Mouse (Mus musculus) midbrain, postnatal 0 days (tissue): ENCODE results near the gene Zfp658. TPM values are rescaled to one million over a fixed set of nuclear protein-coding genes. Genes with fewer than 3 reads are reported as not detected.

Source experiments
- ATAC-seq: fragments of 200-750 bp; cut with Nextera tagmentation; 2 replicates; pipeline ENCODE4 v1.8.0; 2017; ENCODE audit warnings: moderate number of reproducible peaks, mild to moderate bottlenecking, moderate TSS enrichment, moderate library complexity; ENCODE audit not compliant: low FRiP score
- DNase-seq: peaks from one replicate; pipeline ENCODE4 v3.0.0-alpha.2; 2015; ENCODE audit warnings: low spot score
- H3K27ac ChIP-seq: fragments of 300-500 bp; sonication (generic); 2 replicates; pipeline ENCODE4 v1.5.1; 2014; ENCODE audit warnings: low read depth, mild to moderate bottlenecking, low read length, mixed read lengths
- H3K27me3 ChIP-seq: fragments of 300-500 bp; sonication (generic); 2 replicates; pipeline ENCODE4 v1.6.1; 2014; ENCODE audit warnings: low read length, control low read depth, mixed read lengths; ENCODE audit not compliant: insufficient read depth
- H3K36me3 ChIP-seq: fragments of 300-500 bp; sonication (generic); 2 replicates; pipeline ENCODE4 v1.6.1; 2014; ENCODE audit warnings: low read length, control low read depth, mixed read lengths; ENCODE audit not compliant: insufficient read depth
- H3K4me1 ChIP-seq: fragments of 300-500 bp; sonication (generic); 2 replicates; pipeline ENCODE4 v1.6.1; 2014; ENCODE audit warnings: mild to moderate bottlenecking, control low read depth, antibody characterized with exemption, low read length, mixed read lengths; ENCODE audit not compliant: insufficient read depth
- H3K4me2 ChIP-seq: fragments of 300-500 bp; sonication (generic); 2 replicates; pipeline ENCODE4 v1.6.1; 2014; ENCODE audit warnings: low read depth, mild to moderate bottlenecking, low read length, mixed read lengths; ENCODE audit not compliant: poor library complexity, severe bottlenecking
- H3K4me3 ChIP-seq: fragments of 300-500 bp; sonication (generic); 2 replicates; pipeline ENCODE4 v1.5.1; 2014; ENCODE audit warnings: low read depth, mild to moderate bottlenecking, low read length, moderate library complexity
- H3K9ac ChIP-seq: fragments of 300-500 bp; sonication (generic); replicated peaks from 2 replicates; pipeline ENCODE4 v1.6.1; 2014; ENCODE audit warnings: mild to moderate bottlenecking, low read length, moderate library complexity, mixed read lengths; ENCODE audit not compliant: poor library complexity, severe bottlenecking
- H3K9me3 ChIP-seq: fragments of 300-500 bp; sonication (generic); 2 replicates; pipeline ENCODE4 v1.6.1; 2016; ENCODE audit warnings: low read length, control low read depth
- CTCF ChIP-seq: IDR thresholded peaks from 2 replicates; pipeline ENCODE4 v1.5.1; 2016; ENCODE audit warnings: antibody characterized with exemption, mild to moderate bottlenecking
- whole genome bisulfite sequencing: fragments of 180-500 bp; shearing (Covaris S2); extraction: QIAGEN DNeasy Blood & Tissue Kit; methylation state at CpG from one replicate; pipeline ENCODE4 v1.1.7; 2014; 5-methylcytosine and 5-hydroxymethylcytosine counted together
- polyA plus RNA-seq: library from polyadenylated mRNA; unstranded; fragments of >200 nt; fragmentation: Nextera tagmentation; extraction: Ambion mirVana; gene quantifications from 2 replicates; pipeline ENCODE4 v1.2.1, GENCODE M21; 2015
- total RNA-seq: library from RNA; depleted of rRNA; stranded (reverse); fragments of >200 nt; gene quantifications from 2 replicates; pipeline ENCODE4 v1.2.3, GENCODE M21; 2014

Zfp658 gene
- total and polyA plus RNA-seq, 2 experiments from 2014 or later, result 2.4 to 9.4 TPM

DNA sequence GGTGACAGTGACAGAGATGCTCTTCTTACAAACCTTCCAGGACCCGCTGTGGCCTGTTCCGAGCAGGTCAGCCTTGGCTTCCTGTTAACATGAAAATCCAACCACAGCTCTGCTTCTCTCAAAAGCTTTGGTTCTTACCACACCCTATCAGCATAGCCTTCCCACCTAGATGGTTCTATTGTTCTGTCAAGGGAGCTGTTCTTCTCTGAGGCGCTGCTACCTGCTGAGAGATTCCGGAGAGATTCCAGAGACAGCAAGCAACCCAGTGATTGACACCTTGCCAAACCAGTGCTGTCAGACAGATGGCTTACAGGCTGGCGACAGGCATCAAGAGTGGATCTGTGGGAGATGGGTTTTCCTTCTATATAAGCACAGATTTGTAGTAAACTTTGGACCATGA, 14.4 kb upstream of the Zfp658 start:
- 38% methylated on average over 5 of the region's 5 CpGs for WGBS
- no peak for ATAC-seq
- DNase-seq, result no peak

GRCm38 (mm10) chr7:43548206-43548605, 13.8 kb upstream of the Zfp658 start:
- ATAC-seq (no peak), DNase-seq (no peak)
- Histone ChIP-seq H3K4me2 (no peak overlapping the region), H3K9me3 (no peaks in the 10 kb centered on the region), H3K4me1 (no peaks in the 10 kb centered on the region), H3K9ac (no peak overlapping the region), H3K27ac (no peak overlapping the region), H3K36me3 (peaks cover 5% of the 10 kb centered on the region; the same call in 1 of the 2 replicates), H3K4me3 (no peak overlapping the region), H3K27me3 (no peaks in the 10 kb centered on the region)
- whole genome bisulfite sequencing, result 77% methylated on average over 4 of the region's 4 CpGs
- no peak for TF ChIP-seq CTCF

More for the DNA sequence above, 14.4 kb upstream of the Zfp658 start:
- no peaks in the 10 kb centered on the region for H3K9me3 ChIP-seq
- H3K4me3 ChIP-seq, result no peak overlapping the region
- no peak overlapping the region for H3K4me2 ChIP-seq
- TF ChIP-seq CTCF, result no peak
- H3K36me3 ChIP-seq, result peaks cover 5% of the 10 kb centered on the region; the same call in 1 of the 2 replicates
- no peaks in the 10 kb centered on the region for H3K27me3 ChIP-seq
- no peak overlapping the region for H3K27ac ChIP-seq
- no peak overlapping the region for H3K9ac ChIP-seq
- H3K4me1 ChIP-seq, result no peaks in the 10 kb centered on the region

DNA sequence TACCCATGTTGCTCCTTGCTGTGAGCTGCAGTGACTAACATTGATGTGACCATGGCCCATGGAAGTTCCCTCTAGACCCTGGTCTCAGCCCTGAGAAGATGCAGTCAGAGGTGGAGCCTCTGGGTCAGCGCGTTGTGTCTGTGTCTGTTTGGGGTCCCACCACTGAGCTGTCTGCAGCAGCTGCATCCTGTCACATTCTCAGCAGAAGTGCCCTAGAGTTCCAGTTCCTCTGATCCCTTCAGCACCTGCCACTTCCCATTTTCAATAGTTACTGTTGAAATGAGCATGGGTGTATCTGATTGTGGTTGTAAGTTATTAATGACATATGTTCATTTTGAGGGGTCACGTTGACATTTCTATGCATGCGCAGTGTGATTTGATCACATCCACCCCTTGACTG, 8.9 kb upstream of the Zfp658 start:
- H3K4me1 ChIP-seq, result no peaks in the 10 kb centered on the region
- DNase-seq, result no peak
- H3K36me3 ChIP-seq, result no peaks in the 10 kb centered on the region

GRCm38 (mm10) chr7:43554550-43554949, 7.5 kb upstream of the Zfp658 start:
- H3K9ac ChIP-seq, result no peak overlapping the region
- no peak for TF ChIP-seq CTCF
- H3K4me3 ChIP-seq, result no peak overlapping the region
- 82% methylated on average over 3 of the region's 3 CpGs for WGBS
- H3K27me3 ChIP-seq, result no peaks in the 10 kb centered on the region
- H3K4me1 ChIP-seq, result no peaks in the 10 kb centered on the region
- H3K9me3 ChIP-seq, result no peaks in the 10 kb centered on the region
- no peaks in the 10 kb centered on the region for H3K36me3 ChIP-seq
- ATAC-seq (no peak), DNase-seq (no peak)
- no peak overlapping the region for H3K4me2 ChIP-seq
- no peak overlapping the region for H3K27ac ChIP-seq

More for the DNA sequence above, 8.9 kb upstream of the Zfp658 start:
- Histone ChIP-seq H3K27ac (no peak overlapping the region), H3K4me3 (no peak overlapping the region), H3K4me2 (no peak overlapping the region), H3K9me3 (no peaks in the 10 kb centered on the region), H3K27me3 (no peaks in the 10 kb centered on the region), H3K9ac (no peak overlapping the region)
- no peak for ATAC-seq
- WGBS, result 91% methylated on average over 4 of the region's 4 CpGs
- TF ChIP-seq CTCF, result no peak

GRCm38 (mm10) chr7:43555351-43555750, 6.7 kb upstream of the Zfp658 start:
- Histone ChIP-seq H3K27me3 (no peaks in the 10 kb centered on the region), H3K9ac (no peak overlapping the region), H3K36me3 (no peaks in the 10 kb centered on the region), H3K4me2 (no peak overlapping the region), H3K4me1 (no peaks in the 10 kb centered on the region), H3K27ac (no peak overlapping the region), H3K4me3 (no peak overlapping the region), H3K9me3 (no peaks in the 10 kb centered on the region)
- 86% methylated on average over 5 of the region's 5 CpGs for WGBS
- no peak for DNase-seq
- TF ChIP-seq CTCF, result no peak
- ATAC-seq, result no peak

DNA sequence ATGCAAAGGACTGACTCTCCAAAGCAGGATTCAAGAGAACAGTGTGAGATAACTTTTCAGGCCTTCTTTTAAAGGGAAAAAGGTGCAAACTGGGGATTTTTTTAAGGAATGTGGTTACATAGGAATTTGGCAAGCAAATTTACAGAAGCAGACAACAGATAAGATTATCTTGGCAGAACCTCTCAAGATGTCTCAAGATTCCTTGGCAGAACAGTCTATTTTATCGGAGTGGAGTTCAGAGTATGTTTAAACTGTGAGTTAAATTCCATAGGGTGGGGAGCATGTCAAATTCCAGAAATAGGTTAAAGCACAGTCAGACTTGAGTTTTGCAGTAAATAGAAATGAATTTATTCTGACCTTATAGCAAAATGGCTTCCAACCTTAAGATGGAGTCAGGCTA, 5.2 kb upstream of the Zfp658 start:
- H3K4me1 ChIP-seq, result no peaks in the 10 kb centered on the region
- no peaks in the 10 kb centered on the region for H3K36me3 ChIP-seq
- no peak for ATAC-seq
- H3K27me3 ChIP-seq, result no peaks in the 10 kb centered on the region
- no peak for TF ChIP-seq CTCF
- no peaks in the 10 kb centered on the region for H3K9me3 ChIP-seq
- H3K4me3 ChIP-seq, result no peak overlapping the region
- no peak for DNase-seq
- H3K27ac ChIP-seq, result no peak overlapping the region
- H3K4me2 ChIP-seq, result no peak overlapping the region
- no peak overlapping the region for H3K9ac ChIP-seq
- 85% methylated on average over 1 of the region's 1 CpGs for WGBS
